Mouse (Mus musculus) small intestine, adult 2 months (tissue): ENCODE measurements at regions not wholly inside any gene's neighbourhood (a gene's known extent, or its start where the extent isn't known, plus 50 kb on each side); places are given as distances from the start of the nearest gene placed in this dataset.
A peak's percentile ranks its signal among the peaks of the same experiment; 100 is the strongest.

Experiments used
- H3K27ac ChIP-seq: fragments of 200-500 bp; 2 replicates; pipeline ENCODE4 v1.5.1; 2012; ENCODE audit warnings: low read depth, low read length, control low read depth, inconsistent platforms; ENCODE audit not compliant: insufficient read depth
- H3K27me3 ChIP-seq: fragments of 200-500 bp; 2 replicates; pipeline ENCODE4 v1.6.1; 2012; ENCODE audit warnings: mild to moderate bottlenecking, moderate library complexity, low read length, inconsistent platforms; ENCODE audit not compliant: control insufficient read depth, insufficient read depth
- H3K36me3 ChIP-seq: fragments of 200-500 bp; 2 replicates; pipeline ENCODE4 v1.6.1; 2012; ENCODE audit warnings: mild to moderate bottlenecking, low read length, control low read depth, inconsistent platforms; ENCODE audit not compliant: control insufficient read depth, insufficient read depth
- H3K4me1 ChIP-seq: fragments of 200-500 bp; 2 replicates; pipeline ENCODE4 v1.6.1; 2012; ENCODE audit warnings: low read length, inconsistent platforms, mixed read lengths; ENCODE audit not compliant: control insufficient read depth, insufficient read depth, insufficient read length
- H3K4me3 ChIP-seq: fragments of 200-500 bp; 2 replicates; pipeline ENCODE4 v1.5.1; 2012; ENCODE audit warnings: low read depth, mild to moderate bottlenecking, control low read depth, inconsistent platforms, low read length, moderate library complexity
- CTCF ChIP-seq: fragments of 200-500 bp; IDR thresholded peaks from 2 replicates; pipeline ENCODE4 v1.5.1; 2012; ENCODE audit warnings: low read depth, mild to moderate bottlenecking, control low read depth, inconsistent platforms, low read length, moderate library complexity, mixed read lengths; ENCODE audit not compliant: insufficient replicate concordance, insufficient read length; ENCODE audit errors: extremely low read depth
- POLR2A ChIP-seq: fragments of 200-500 bp; IDR thresholded peaks from 2 replicates; pipeline ENCODE4 v1.6.1; 2012; ENCODE audit warnings: low read depth, mild to moderate bottlenecking, control low read depth, inconsistent platforms, low read length, moderate library complexity
- WGBS: fragments of 180-500 bp; shearing (Covaris S2); methylation state at CpG from one replicate; pipeline ENCODE4 v1.1.7; 2018; 5-methylcytosine and 5-hydroxymethylcytosine counted together

DNA sequence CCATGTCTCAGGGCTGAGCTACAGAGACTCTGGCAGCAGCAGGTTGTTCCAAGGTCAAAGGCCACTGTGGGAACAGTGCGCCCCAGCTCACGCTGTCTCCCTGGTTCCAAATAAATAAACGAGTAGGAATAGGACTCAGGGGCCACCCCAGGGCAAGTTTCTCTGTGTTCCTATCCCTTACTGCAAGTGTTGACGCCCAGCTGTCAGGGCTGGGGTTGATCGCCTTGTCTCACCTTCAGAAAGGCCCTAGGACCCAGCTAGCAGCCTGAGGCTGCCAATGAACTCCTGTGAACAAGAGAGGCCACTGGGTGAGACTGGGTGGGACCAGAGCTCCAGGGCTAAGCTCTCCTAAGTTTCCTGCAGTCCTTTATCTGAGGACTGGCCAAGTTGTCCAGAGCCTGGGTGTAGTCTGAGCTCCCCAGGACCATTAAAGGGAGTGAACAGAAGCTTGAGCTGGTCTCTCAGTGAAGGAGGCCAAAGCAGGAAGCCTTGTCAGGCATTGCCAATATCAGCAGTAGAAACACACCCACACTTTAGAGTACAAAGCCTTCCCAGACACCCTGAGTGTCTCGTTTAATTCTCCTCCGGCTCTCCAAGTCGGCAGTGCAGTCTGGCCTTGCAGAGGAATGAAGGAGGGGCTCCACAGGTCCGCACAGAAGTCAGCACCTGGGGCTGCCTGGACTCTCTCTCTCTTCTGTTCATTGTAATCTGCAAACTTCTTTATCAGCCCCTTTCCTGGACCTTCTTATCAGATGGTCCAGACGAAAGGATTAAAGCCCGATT, 308.6 kb downstream of the Diras2 start:
- no peak overlapping the region for H3K27ac ChIP-seq
- TF ChIP-seq CTCF, result no peak
- 33% methylated on average over 11 of the region's 11 CpGs for WGBS
- no peaks in the 10 kb centered on the region for H3K27me3 ChIP-seq
- H3K36me3 ChIP-seq, result no peaks in the 10 kb centered on the region
- peaks cover 8% of the 10 kb centered on the region for H3K4me1 ChIP-seq
- no peak overlapping the region for H3K4me3 ChIP-seq

DNA sequence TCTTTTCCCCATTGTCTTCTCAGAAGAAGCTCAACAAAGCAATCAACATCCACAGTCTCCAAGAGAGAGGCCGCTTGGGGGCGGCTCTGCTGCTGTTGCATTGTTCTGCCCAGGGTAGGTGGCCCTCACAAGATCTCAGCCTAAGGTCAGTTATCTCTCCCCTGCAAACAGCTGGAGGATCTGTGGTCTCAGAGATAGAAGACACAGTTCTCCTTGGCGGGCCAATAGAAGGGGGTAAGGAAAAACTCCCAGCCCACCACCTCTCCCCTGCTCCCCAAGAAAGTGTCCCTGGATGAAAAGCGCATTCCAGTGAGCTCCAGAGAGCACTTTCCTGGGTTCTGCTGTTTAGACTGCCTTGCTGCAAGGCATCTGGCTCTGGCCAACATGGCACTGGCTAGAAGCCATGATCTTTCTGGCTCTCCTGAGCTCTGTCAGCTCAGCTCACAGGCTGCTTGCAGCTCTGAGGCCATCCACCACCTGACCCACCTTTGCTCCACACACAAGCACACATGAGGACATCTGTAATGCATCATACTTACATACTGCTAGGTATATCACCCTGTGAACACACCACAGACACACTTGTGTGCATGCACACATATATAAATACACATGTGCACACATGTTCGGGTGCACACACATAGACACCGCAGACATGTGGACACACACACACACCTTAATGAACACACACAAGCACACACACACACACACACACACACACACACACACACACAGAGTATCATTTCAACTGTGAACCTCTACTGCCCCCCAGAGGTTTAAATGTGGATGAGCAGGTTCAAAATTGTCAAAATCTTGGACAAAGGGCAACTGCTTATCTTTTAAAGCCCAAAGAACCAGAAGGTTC, 307.7 kb downstream of the Diras2 start:
- H3K36me3 ChIP-seq, result no peaks in the 10 kb centered on the region
- peaks cover 8% of the 10 kb centered on the region for H3K4me1 ChIP-seq
- 79% methylated on average over 6 of the region's 6 CpGs for WGBS
- no peak for TF ChIP-seq POLR2A
- TF ChIP-seq CTCF, result 0 out of 2 replicates have a peak, but pooled peaks have one; percentile 9
- H3K27ac ChIP-seq, result no peak overlapping the region
- no peaks in the 10 kb centered on the region for H3K27me3 ChIP-seq
- H3K4me3 ChIP-seq, result no peak overlapping the region

DNA sequence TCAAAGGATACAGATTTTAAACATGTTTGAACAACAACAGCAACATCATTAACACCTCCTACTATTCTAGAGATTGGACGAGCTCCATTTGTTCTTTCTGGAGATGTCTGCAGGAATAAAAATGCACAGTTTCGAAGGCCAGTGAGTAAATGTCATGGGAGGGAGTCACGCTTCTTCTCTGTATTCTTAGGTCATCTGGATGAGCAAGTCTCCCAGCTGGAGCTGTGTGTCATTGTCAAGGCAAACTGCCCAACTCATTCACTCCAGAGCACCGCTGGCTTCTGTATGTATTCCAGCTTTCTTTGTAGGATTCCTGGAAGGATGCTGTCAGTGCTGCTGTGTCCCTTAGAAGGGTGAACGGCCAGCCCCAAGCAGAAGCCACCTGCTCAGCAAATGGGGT, 297.1 kb downstream of the Diras2 start:
- Histone ChIP-seq H3K36me3 (no peaks in the 10 kb centered on the region), H3K27me3 (no peaks in the 10 kb centered on the region), H3K27ac (no peak overlapping the region), H3K4me3 (no peak overlapping the region), H3K4me1 (no peaks in the 10 kb centered on the region; the same call in 1 of the 2 replicates)
- WGBS, result 74% methylated on average over 5 of the region's 5 CpGs
- no peak for TF ChIP-seq POLR2A
- no peak for TF ChIP-seq CTCF

DNA sequence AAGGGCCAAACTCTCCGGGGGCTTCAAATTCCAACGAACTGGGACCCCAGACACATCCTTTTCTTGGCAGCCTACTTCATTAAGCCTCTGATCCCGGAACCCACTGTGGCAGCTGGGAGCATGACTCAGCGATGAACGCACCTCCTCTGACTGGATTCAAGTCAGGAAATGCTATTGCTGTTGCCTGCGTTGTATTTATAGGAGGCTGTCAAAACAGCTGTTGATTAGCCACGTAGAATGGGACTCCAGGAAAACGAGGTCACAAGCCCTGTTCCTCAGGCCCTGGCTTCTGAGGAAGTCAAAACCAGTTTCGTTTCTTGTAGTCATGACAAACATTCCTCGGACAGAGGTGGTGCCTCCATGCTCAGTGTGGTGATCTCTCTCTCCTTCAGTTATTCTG, 295.0 kb downstream of the Diras2 start:
- Histone ChIP-seq H3K4me1 (no peaks in the 10 kb centered on the region; the same call in 1 of the 2 replicates), H3K27me3 (no peaks in the 10 kb centered on the region), H3K27ac (no peak overlapping the region), H3K36me3 (no peaks in the 10 kb centered on the region), H3K4me3 (no peak overlapping the region)
- WGBS, result 30% methylated on average over 10 of the region's 10 CpGs
- TF ChIP-seq POLR2A (no peak), CTCF (no peak)

DNA sequence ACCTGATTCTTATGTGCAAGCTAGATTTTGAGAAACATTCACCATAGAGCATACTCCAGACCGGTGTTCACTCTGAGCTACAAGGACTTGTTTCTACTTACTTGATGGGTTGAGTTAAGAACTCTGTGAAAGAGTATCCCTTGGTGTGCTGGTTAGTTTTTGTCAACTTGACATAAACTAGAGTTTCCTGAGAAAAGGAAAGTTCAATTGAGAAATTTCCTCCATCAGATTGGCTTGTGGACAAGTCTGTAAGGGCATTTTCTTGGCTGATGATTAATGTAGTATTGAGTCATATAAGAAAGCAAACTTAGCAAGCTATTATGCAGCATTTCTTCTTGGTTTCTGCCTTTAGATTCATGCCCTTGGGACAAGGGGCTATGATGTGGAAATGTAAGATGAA, 291.5 kb downstream of the Diras2 start:
- H3K27me3 ChIP-seq, result no peaks in the 10 kb centered on the region
- no peaks in the 10 kb centered on the region for H3K36me3 ChIP-seq
- TF ChIP-seq POLR2A, result no peak
- TF ChIP-seq CTCF, result no peak
- H3K4me3 ChIP-seq, result no peak overlapping the region
- no peaks in the 10 kb centered on the region; the same call in 1 of the 2 replicates for H3K4me1 ChIP-seq
- no peak overlapping the region for H3K27ac ChIP-seq
- 89% methylated on average over 1 of the region's 1 CpGs for WGBS

DNA sequence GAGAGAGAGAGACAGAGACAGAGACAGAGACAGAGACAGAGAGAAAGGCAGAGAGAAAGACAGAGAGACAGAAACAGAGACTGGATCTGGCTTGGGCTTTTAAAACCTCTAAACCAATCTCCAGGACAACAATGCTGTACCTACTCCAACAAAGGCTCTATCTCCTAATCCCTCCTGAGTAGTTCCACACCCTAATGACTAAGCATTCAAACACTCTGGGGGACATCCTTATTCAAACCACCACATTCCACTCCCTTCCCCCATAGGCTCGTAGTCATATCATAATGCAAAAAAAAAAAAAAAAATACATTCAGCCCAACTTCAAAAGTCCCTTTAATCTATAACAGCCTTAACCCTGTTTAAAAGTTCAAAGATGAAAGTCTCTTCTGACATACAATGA, 289.3 kb downstream of the Diras2 start:
- H3K4me1 ChIP-seq, result no peaks in the 10 kb centered on the region
- TF ChIP-seq CTCF, result no peak
- TF ChIP-seq POLR2A, result no peak
- WGBS, result 41% methylated on average over 1 of the region's 1 CpGs
- H3K36me3 ChIP-seq, result no peaks in the 10 kb centered on the region
- no peak overlapping the region for H3K27ac ChIP-seq
- H3K4me3 ChIP-seq, result no peak overlapping the region
- no peaks in the 10 kb centered on the region for H3K27me3 ChIP-seq

DNA sequence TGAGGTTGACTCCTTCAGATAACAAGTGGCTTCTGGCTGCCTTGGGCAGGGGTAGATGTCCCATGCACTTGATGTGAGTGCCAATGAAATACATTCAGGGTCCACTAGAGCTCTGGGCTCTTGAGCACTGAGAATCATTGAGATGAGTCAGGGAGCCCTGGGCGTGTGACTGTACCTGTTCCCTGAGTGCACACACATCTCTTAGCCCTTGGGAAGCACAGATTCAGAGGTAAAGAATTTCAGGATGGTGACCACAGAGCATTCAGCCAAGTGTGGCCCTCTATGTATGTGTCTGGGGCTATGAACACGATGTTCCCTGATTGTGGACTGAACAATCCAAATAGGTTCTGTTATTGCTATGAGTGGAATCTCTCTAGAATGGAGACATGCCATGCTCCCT, 281.6 kb downstream of the Diras2 start:
- no peak for TF ChIP-seq POLR2A
- no peak for TF ChIP-seq CTCF
- Histone ChIP-seq H3K4me1 (no peaks in the 10 kb centered on the region), H3K27me3 (no peaks in the 10 kb centered on the region), H3K27ac (no peak overlapping the region), H3K4me3 (no peak overlapping the region), H3K36me3 (no peaks in the 10 kb centered on the region)
- WGBS, result 90% methylated on average over 2 of the region's 2 CpGs
